Mouse (Mus musculus): Measurements from ENCODE around the gene Ctss. TPM values are rescaled to one million over a fixed set of nuclear protein-coding genes. Genes with fewer than 3 reads are reported as not detected.
"Not testable (repeated sequence)": the region's sequence is repeated elsewhere in the genome, so short reads cannot be mapped to it uniquely, and the experiment has no call there.

Ctss gene
- polyA plus RNA-seq, 1 experiment from 2014 or later: 11.1 TPM

- H3K4me2 ChIP-seq: no peak overlapping the region
- H3K4me1 ChIP-seq: no peaks in the 10 kb centered on the region
- ATAC-seq (replicated peaks): no peak
- WGBS: 95% methylated on average over 4 of the region's 4 CpGs
- H3K4me3 ChIP-seq: no peak overlapping the region
- no peaks in the 10 kb centered on the region for H3K36me3 ChIP-seq (replicated peaks)
- no peak overlapping the region for H3K9ac ChIP-seq
- H3K27me3 ChIP-seq (replicated peaks): no peaks in the 10 kb centered on the region
- H3K9me3 ChIP-seq: no peaks in the 10 kb centered on the region
- H3K27ac ChIP-seq: no peak overlapping the region
Measured at GRCm38 (mm10) chr3:95539837-95540236, 13.3 kb downstream of the Ctss start.

- ATAC-seq (replicated peaks); H3K4me1 ChIP-seq; H3K4me3 ChIP-seq; H3K27me3 ChIP-seq (replicated peaks); H3K27ac ChIP-seq; H3K36me3 ChIP-seq (replicated peaks); H3K9me3 ChIP-seq; H3K4me2 ChIP-seq; H3K9ac ChIP-seq: not testable (repeated sequence)
- 86% methylated on average over 2 of the region's 2 CpGs for WGBS
Measured at GRCm38 (mm10) chr3:95541186-95541585, 14.6 kb downstream of the Ctss start.

- H3K9me3 ChIP-seq: no peaks in the 10 kb centered on the region
Measured at GRCm38 (mm10) chr3:95542171-95542570, 15.6 kb downstream of the Ctss start.

GRCm38 (mm10) chr3:95542981-95543380, 16.4 kb downstream of the Ctss start:
- Histone ChIP-seq H3K36me3 (replicated peaks) (no peaks in the 10 kb centered on the region), H3K27ac (no peak overlapping the region), H3K4me1 (no peaks in the 10 kb centered on the region), H3K27me3 (replicated peaks) (no peaks in the 10 kb centered on the region), H3K9ac (no peak overlapping the region), H3K4me2 (no peak overlapping the region), H3K9me3 (no peaks in the 10 kb centered on the region), H3K4me3 (no peak overlapping the region)
- WGBS: 75% methylated on average over 7 of the region's 7 CpGs
- no peak for ATAC-seq (replicated peaks)

More at GRCm38 (mm10) chr3:95542171-95542570, 15.6 kb downstream of the Ctss start:
- Histone ChIP-seq H3K9ac (no peak overlapping the region), H3K4me1 (no peaks in the 10 kb centered on the region), H3K27me3 (replicated peaks) (no peaks in the 10 kb centered on the region), H3K27ac (no peak overlapping the region), H3K4me3 (no peak overlapping the region), H3K4me2 (no peak overlapping the region), H3K36me3 (replicated peaks) (no peaks in the 10 kb centered on the region)
- ATAC-seq (replicated peaks): no peak

GRCm38 (mm10) chr3:95550176-95550575, 23.6 kb downstream of the Ctss start:
- WGBS: 51% methylated on average over 1 of the region's 1 CpGs
- H3K4me1 ChIP-seq: no peaks in the 10 kb centered on the region
- no peak for ATAC-seq (replicated peaks)
- no peak overlapping the region for H3K9ac ChIP-seq
- no peak overlapping the region for H3K4me3 ChIP-seq
- H3K9me3 ChIP-seq: no peaks in the 10 kb centered on the region
- no peak overlapping the region for H3K4me2 ChIP-seq
- H3K27me3 ChIP-seq (replicated peaks): no peaks in the 10 kb centered on the region
- no peak overlapping the region for H3K27ac ChIP-seq
- no peaks in the 10 kb centered on the region for H3K36me3 ChIP-seq (replicated peaks)

- no peak overlapping the region for H3K4me3 ChIP-seq
- H3K27me3 ChIP-seq (replicated peaks): no peaks in the 10 kb centered on the region
- no peak overlapping the region for H3K4me2 ChIP-seq
- no peaks in the 10 kb centered on the region for H3K36me3 ChIP-seq (replicated peaks)
- H3K27ac ChIP-seq: no peak overlapping the region
- 63% methylated on average over 3 of the region's 3 CpGs for WGBS
- no peak overlapping the region for H3K9ac ChIP-seq
- no peaks in the 10 kb centered on the region for H3K4me1 ChIP-seq
- H3K9me3 ChIP-seq: no peaks in the 10 kb centered on the region
- ATAC-seq (replicated peaks): no peak
Measured at GRCm38 (mm10) chr3:95553986-95554385, 27.4 kb downstream of the Ctss start.

- H3K4me3 ChIP-seq: no peak within 1 kb of the TSS
- no peaks in the 10 kb centered on the region for H3K36me3 ChIP-seq (replicated peaks)
- ATAC-seq (replicated peaks): no peak
- no peak within 1 kb of the TSS for H3K9ac ChIP-seq
- H3K27me3 ChIP-seq (replicated peaks): no peaks in the 10 kb centered on the region
- H3K27ac ChIP-seq: no peak within 1 kb of the TSS
- no peaks in the 10 kb centered on the region for H3K4me1 ChIP-seq
- WGBS: 92% methylated on average over 27 of the region's 27 CpGs
- H3K4me2 ChIP-seq: no peak within 1 kb of the TSS
- no peaks in the 10 kb centered on the region for H3K9me3 ChIP-seq
Measured at GRCm38 (mm10) chr3:95559437-95559836, 32.9 kb downstream of the Ctss start, which contains the start of gene Hormad1. TSS of gene Hormad1 (plus strand) at chr3:95559677.

- no peak for ATAC-seq (replicated peaks)
- no peaks in the 10 kb centered on the region for H3K36me3 ChIP-seq (replicated peaks)
- H3K27me3 ChIP-seq (replicated peaks): no peaks in the 10 kb centered on the region
- H3K9ac ChIP-seq: no peak overlapping the region
- H3K4me3 ChIP-seq: no peak overlapping the region
- H3K9me3 ChIP-seq: no peaks in the 10 kb centered on the region
- H3K4me1 ChIP-seq: no peaks in the 10 kb centered on the region
- H3K27ac ChIP-seq: no peak overlapping the region
- no peak overlapping the region for H3K4me2 ChIP-seq
- 94% methylated on average over 3 of the region's 3 CpGs for WGBS
Measured at GRCm38 (mm10) chr3:95560738-95561137, 34.2 kb downstream of the Ctss start.

- ATAC-seq (replicated peaks): no peak
- H3K27me3 ChIP-seq (replicated peaks): no peaks in the 10 kb centered on the region
- H3K9me3 ChIP-seq: no peaks in the 10 kb centered on the region
- H3K9ac ChIP-seq: no peak overlapping the region
- no peak overlapping the region for H3K27ac ChIP-seq
- no peak overlapping the region for H3K4me3 ChIP-seq
- WGBS: 76% methylated on average over 2 of the region's 2 CpGs
- H3K4me1 ChIP-seq: no peaks in the 10 kb centered on the region
- H3K36me3 ChIP-seq (replicated peaks): no peaks in the 10 kb centered on the region
- H3K4me2 ChIP-seq: no peak overlapping the region
Measured at GRCm38 (mm10) chr3:95561826-95562225, 35.2 kb downstream of the Ctss start.

GRCm38 (mm10) chr3:95569585-95569984, 43.0 kb downstream of the Ctss start:
- Histone ChIP-seq H3K36me3 (replicated peaks) (no peaks in the 10 kb centered on the region), H3K4me2 (no peak overlapping the region), H3K9ac (no peak overlapping the region), H3K9me3 (no peaks in the 10 kb centered on the region), H3K27me3 (replicated peaks) (no peaks in the 10 kb centered on the region), H3K4me1 (no peaks in the 10 kb centered on the region), H3K4me3 (no peak overlapping the region), H3K27ac (no peak overlapping the region)
- no peak for ATAC-seq (replicated peaks)
- 90% methylated on average over 3 of the region's 3 CpGs for WGBS

- H3K9ac ChIP-seq: peak overlapping the region; percentile 29; the same call in 1 of the 2 replicates
- H3K27ac ChIP-seq: peak overlapping the region; percentile 76
- no peak for ATAC-seq (replicated peaks)
Measured at GRCm38 (mm10) chr3:95587754-95588603, 61.4 kb downstream of the Ctss start.

GRCm38 (mm10) chr3:95588604-95589086, 62.1 kb downstream of the Ctss start, which contains the start of gene Golph3l:
TSS of gene Golph3l (plus strand) at chr3:95588934.
- Histone ChIP-seq H3K4me1 (peaks cover 16% of the 10 kb centered on the region), H3K4me3 (peak within 1 kb of the TSS; percentile 93), H3K27ac (peak within 1 kb of the TSS; percentile 76), H3K4me2 (peak within 1 kb of the TSS; percentile 63), H3K27me3 (replicated peaks) (no peaks in the 10 kb centered on the region), H3K36me3 (replicated peaks) (peaks cover 4% of the 10 kb centered on the region; the same call in 1 of the 2 replicates), H3K9me3 (no peaks in the 10 kb centered on the region), H3K9ac (peak within 1 kb of the TSS; percentile 66)
- WGBS: 0% methylated on average over 12 of the region's 12 CpGs
- peak; percentile 100 for ATAC-seq (replicated peaks)

More at GRCm38 (mm10) chr3:95587754-95588603, 61.4 kb downstream of the Ctss start:
- Histone ChIP-seq H3K4me1 (peaks cover 16% of the 10 kb centered on the region), H3K4me3 (peak overlapping the region; percentile 93), H3K4me2 (peak overlapping the region; percentile 63), H3K27me3 (replicated peaks) (no peaks in the 10 kb centered on the region), H3K36me3 (replicated peaks) (peaks cover 4% of the 10 kb centered on the region; the same call in 1 of the 2 replicates), H3K9me3 (no peaks in the 10 kb centered on the region)
- 53% methylated on average over 8 of the region's 8 CpGs for WGBS

- no peak for ATAC-seq (replicated peaks)
- Histone ChIP-seq H3K4me3 (no peak overlapping the region), H3K4me2 (no peak overlapping the region), H3K9ac (no peak overlapping the region), H3K27me3 (replicated peaks) (no peaks in the 10 kb centered on the region), H3K4me1 (no peaks in the 10 kb centered on the region), H3K9me3 (no peaks in the 10 kb centered on the region), H3K36me3 (replicated peaks) (peaks cover 7% of the 10 kb centered on the region; the same call in 1 of the 2 replicates), H3K27ac (no peak overlapping the region)
Measured at GRCm38 (mm10) chr3:95598734-95599133, 72.1 kb downstream of the Ctss start.
